Mouse (Mus musculus) lung, adult 18-20 months (tissue): ENCODE results near the gene Mms22l.
"Not testable (repeated sequence)": the region's sequence is repeated elsewhere in the genome, so short reads cannot be mapped to it uniquely, and the experiment has no call there.

Experiments used
- DNase-seq, 2 experiments: peaks; one replicate each; pipeline ENCODE4 v3.0.0; 2022; ENCODE audit warnings: mixed read lengths in 2 of 2

Mms22l gene

DNA sequence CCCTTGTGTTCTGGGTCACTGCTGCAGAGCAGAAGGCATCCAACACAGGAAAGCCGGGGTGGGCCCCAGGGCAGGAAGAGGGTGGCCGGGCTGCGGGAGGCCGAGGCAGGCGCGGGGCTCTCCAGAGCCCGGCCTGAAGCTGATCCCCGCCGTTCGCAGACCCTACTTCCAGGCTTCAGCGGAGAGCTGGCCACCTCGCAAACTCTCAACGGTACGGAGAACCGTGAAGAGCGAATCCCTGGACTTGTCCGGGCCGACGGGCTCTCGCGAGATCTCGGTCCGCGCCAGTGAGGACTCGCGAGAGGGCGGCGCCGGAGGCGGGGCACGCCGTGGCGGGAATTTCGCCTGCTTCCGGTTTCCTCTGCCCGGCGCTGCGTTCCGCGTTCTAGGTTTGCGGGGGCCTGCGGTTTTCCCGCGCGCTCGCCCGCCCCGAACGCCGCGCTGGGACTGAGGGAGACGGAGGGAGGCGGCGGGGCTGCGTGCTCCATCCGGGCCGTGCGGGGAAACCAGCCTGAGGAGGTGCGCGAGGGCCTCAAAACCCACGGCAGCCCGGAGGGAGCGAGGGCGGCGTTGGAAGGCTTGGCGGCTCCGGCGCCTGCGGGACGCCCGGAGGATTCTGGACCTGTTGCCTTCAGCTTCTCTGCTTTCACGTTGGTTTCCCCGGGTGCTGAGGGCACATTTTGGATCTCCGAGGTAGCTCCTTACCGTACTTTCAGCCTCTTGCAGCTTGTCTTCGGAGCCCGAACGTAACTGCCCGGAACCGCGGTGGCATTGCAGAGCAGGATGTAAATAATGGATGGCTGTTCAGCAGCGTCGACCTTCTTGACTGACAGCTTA is at the start of gene Mms22l:
Gene Mms22l, plus strand, starts transcription at position 336 of the 837 bp plus-strand sequence.
- DNase-seq = peak; percentile 90 to 92

DNA sequence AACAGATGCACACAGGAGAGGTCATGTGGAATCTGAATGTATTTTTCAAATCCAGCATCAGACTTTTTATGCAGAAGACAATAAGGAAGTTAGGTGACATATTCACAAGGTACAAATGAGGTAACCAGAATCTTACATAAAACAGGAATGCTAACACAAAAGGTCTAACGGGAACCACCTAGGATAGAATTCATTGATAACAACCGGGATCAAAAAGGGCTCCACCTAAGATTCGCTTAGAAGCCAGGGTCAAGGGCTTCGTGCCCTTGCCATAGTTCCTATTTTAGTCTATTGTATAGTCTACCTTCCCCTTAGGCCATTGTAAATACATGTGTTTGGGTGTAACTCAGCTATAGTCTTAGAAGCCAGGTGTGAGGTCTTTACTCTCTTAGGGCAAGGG is 12.2 kb upstream of the Mms22l start:
- DNase-seq = not testable (repeated sequence)

DNA sequence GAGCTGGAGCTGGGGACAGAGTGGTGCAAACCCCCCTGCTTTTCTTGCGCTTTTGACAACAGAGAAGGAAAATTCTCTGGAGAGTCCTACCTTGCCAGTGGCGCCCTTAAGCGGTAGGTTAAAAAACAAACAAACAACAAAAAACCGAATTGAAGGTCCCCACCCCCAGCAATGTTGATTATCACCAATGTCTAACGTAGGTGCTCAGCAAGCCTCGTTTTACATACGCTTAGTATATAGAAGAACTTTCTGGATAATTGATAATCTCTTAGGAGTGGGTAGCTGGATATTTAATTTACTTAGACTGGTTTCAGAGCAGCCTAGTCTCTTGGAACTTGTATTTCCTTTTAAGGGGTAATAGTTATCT is 685 bp downstream of the Mms22l start:
- no peak for DNase-seq

DNA sequence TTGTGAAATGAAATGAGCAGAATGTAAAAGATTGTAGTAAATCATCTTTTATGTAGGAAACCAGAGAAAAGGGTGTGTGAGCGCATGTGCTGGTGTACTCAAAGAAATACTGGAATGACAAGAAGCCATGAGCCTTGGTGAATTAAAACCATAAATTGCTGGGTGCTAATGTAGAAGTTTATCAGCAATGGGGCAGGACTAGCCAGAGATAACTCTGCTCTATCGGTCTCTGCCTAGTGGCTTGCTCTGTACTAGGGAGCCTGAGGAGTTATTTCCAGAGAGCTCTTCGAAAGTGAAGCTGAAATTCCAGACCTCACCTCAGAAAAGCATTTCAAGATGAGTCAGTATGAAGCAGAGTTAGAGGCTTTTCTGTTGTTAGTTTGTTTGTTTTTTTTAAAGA is 12.9 kb downstream of the Mms22l start:
- no peak for DNase-seq

DNA sequence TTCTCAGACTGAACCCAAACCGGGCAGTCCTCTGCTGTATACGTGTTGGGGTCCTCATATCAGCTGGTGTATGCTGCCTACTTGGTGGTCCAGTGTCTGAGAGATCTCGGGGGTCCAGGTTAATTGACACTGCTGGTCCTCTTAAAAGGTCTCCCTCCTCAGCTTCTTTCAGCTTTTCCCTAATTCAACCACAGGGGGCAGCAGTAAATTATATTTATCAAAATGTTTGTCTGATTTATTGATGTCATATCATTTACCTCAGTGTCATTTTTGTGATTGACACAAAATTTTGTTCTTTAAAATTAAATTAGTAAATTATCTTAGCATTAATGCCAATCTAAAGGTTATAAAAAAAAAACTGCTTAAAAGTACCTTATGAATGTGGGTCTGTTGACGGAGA is 40.7 kb downstream of the Mms22l start:
- DNase-seq = no peak

DNA sequence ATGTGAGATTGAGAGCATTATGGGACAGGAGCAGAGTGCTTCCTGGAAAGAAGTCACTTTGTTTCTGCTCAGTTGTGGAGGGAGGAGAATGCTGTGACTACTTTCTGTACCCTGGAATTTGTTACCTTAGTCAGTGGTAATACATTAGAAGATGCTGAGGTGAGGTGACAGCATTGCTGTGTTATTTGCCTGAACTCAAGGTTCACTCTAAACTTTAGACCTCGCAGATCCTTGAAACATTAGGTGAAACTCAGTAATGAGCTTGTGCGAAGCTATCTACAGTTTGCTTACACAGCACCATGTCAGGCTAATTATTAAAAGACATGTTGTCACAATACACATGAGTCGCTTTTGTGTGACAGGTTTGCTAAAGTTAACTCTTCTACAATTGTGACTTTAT is 47.2 kb downstream of the Mms22l start:
- no peak for DNase-seq

DNA sequence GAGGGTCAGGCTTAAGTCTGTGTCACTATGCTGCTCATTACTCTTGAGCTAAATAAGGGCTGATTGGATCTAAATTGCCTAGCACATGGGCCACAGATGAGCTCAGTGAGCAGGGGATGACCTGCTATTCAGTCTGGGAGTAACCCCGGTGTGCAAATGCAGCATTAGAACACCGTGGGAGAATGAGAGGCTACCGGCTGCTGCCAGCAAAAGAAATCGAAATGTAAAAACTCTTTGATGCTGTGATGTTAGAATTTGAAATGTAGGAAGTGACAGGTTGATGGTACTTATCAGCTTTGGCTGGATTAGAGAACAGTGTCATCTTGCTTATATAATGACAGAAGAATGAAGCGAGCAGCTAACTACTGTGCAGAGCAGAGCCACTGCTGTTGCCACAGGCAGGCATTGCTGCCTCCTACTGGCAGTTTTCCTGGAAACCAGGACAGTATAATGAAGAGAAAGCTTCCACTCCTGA is 48.5 kb downstream of the Mms22l start:
- DNase-seq = no peak

DNA sequence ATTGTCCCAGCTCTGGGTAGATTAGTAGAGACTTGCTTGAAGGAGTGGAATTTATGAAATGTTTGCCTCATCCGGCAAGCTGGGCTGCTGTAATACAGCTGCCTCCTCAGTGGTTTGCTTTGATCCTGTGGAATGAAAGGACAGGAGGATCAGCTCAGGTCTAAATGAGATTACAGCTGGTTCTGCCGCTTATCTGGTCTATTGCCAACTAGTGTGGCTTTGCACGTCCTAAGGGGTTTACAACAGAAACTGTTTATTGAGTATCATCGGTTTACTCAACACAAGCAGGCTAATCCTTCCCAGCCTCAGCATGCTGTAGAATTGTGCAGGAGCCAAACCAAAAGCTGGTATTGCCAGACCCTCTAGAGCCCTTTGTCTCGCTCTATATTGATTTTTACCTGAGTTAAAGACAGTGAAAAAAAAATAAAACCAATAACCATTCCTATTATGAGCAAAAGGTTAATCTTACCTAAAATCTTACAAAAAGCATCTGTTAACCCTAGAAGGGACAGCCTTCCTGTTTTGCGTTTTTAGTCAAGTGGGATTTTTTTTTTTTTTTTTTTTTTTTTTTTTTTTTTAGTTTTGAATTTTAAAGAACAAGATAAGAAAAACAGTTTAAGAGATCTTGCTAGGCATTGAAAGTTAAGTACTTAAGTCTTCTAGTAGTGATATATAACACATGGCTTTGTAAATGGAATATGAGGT is 60.0 kb downstream of the Mms22l start:
- DNase-seq = no peak

DNA sequence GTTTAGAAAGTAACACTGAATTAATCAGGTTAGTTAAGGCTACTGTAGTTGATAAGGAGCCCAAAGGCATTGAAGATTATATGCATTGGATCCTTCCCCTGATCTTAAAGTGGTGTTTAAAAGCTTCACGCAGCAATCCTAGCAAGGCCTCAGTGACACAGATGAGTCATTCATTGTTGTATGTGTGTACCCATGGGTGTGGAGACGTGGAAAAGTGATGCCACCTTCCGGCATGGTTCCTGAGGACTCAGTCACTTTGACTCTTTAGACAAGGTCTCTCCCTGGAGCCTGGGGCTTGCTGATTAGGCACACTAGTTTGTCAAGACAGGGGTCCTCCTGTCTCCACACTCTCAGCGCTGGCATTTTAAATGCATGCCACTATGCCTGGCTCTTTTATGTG is 60.9 kb downstream of the Mms22l start:
- DNase-seq = no peak

DNA sequence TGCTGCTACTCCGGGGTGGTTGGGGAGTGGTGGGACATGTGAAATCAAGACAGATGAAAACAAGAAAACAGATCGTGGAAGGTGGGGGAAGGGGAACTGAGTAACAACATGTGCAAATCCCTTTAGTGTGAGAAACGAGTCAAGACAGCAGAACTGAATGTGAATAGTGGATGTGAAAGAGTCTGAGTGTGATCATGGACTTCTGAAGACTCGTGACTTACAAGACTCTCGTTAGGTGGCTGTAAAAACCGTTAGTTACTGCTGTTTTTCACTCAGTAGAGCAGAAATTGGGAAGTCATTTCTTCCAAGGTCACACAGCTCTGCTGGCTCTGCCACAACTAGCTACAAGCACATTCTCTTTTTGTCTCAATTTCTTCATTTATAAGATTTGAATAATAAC is 71.8 kb downstream of the Mms22l start:
- DNase-seq = no peak

DNA sequence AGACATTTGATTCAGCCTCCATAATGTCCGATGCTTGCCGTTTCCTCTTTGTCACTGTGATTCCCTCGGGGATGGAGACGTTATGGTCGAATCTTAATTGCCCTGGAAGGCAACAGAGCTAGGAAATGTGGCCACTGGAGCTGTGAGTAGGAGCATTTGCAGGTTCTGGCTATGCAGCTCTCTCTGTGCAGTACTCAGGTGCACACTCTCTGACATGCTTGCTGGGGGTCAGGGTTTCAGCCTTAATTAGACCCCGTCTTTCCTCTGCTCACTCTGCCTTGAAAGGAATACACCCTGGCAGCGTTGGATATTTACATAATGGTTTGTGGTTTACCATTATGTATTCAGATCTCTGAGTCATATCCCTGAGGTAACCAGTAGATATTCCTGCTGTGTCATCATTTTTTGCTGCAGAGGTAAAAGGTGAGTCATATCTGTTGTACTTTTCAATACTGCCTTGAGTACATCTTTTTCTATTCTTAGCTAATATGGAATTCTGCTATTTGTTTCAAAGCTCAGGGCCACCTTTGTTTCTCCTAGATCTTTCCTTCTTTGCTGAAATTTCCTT is 72.8 kb downstream of the Mms22l start:
- no peak for DNase-seq

DNA sequence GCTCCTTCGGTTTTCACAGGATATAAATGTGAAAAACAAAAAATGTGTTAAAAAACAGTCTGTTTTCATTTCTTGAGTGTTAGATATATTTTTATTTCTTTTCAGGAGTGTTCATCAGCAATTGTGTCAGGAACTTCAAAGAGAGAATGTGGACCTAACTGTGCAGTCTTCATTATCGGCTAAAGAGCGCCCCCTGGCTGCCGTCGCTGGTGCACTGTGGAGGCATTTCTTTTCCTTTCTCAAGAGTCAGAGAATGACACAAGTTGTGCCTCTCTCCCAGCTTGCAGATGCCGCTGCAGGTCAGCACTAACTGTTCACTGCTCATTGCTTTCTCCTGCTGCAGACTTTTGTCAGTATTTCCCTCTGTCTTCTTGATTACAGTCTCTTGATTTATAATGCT is 78.0 kb downstream of the Mms22l start:
- DNase-seq = peak; percentile 44 to 49

DNA sequence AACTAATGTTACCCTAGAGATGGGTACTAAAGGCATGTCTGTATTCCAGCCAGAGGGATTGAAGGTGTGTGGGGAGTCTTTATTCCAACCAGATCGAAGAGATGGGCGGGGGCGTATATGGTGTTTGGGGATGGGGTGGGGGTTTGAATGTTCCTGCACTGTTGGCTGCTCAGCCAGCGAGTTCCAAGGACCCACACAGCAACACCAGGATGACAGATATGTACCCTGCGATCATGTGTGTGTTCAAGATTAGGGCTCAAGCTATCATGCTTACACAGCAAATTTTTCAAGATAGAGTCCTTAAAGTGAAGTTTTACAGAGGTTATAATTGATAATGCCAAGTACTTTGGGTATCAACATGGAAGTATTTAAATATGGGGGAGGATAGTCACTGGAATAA is 81.3 kb downstream of the Mms22l start:
- no peak for DNase-seq

DNA sequence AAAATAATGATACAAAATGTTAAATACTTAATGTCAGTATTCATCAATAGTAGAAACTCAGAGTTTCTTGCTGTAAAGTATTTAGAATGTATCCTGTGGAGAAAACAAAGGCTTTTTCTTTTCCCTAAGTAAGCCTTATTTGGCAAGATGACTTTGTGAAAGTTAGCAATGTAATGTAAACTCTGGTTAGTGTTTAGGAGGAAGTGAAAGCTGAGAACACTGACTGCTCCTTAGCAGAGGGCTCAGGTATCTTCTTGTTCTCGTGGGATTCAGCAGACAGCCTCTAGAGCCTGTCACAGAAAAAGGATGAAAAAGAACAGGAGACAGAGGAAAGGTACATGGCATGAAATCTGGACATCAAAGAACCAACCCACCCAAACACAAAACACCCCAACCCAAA is 86.0 kb downstream of the Mms22l start:
- DNase-seq = no peak

DNA sequence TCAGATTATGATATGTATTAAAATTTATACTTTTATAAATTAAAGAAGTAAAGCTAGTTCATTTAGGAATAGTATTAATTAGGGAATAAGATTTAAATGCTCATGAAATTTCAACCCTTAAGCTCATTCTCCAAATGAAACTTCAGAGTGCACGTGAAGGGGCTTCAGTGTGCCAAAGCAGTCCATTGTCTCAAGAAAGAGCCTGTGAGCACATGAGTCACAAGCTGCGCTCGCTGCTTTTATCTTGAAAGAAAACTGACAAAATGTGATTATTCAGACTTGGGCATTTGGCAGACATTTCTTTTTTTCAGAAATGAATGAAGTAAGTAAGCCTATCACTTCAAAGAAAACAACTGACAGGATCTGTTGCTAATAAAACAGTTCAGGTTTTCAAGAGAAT is 87.7 kb downstream of the Mms22l start:
- no peak for DNase-seq

DNA sequence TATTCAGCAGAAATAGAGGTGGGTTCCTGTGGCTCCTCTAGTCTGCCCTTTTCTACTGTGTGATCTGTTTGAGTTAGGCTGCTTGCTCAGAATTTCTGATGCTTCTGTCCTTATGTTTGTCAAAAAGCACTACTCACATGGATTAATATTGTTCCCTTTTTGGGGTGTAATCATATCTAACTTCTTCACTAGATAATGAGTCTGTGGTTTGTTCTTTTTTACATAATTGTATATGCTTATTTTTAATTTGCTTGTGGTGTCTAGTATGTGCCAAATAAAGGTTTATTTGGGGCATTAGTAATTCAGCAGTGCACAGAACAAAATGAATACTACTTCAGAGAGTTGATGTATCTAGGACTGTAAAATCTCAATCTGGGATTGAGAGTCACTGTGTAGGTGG is 98.6 kb downstream of the Mms22l start:
- no peak for DNase-seq

DNA sequence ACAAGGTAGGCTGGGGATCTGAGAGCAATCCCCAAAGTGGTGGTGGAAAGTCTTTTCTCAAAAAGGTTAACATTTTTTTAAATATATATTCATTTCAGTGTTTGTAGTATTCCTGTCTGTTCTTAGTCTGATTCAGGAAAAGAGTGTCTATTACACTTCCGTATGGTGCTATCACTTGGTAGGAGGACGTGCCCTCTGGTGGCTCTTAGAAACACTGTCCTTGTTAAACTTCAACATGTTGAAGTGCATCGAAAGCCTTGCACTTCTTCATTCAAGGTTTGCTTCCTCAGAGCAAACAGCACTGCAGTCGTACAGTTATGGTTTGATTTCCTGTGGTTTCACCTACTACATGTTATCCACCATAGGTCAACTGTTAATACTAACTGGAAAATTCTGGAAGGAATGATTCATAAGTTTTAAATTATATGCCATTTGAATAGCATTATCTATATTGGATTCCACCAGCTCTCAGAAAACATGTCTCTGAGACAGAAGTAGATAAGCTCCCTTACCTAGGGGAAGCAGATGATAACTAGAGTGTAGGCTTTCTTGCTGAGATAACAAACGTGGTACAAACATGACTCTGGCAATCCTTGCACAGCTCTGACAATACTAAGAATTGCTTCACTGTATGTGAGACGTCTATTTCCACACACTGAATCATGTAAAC is 100.8 kb downstream of the Mms22l start:
- DNase-seq = no peak

DNA sequence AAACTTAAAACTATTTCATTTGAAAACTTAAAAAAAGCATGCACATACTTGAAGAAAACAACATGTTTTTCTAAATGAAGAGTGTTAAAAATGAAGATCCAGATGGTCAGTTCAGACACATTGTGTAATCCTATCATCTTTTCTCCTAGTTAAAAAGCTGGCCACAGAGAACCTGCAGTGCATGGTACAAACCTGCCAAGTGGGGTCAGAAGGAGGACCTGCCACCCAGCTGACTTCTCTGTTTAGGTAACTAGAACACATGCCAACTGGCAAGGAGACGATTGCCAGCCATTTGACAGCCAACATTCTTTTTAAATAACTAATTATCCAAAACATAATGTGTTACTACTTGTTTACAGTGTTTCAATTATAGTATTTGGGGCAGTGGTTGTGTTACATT is 102.4 kb downstream of the Mms22l start:
- DNase-seq = no peak

DNA sequence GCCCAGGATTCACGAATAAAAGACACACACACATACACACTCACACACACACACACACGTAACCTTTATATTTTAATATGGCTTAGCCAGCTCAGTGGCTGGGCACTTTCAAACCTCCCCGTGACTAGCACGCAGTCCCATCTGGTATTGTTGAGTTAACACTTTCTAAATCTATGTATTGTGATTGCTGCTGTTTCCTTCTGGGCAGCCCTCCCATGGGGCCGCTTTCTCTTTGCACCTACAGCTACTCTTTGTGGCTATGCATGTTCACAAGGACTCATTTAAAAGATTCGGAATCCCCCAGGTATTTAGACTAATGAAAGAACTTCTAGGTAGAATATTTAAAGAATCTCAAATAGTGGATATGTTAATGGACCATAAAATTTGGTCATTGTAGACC is 105.5 kb downstream of the Mms22l start:
- DNase-seq = no peak

DNA sequence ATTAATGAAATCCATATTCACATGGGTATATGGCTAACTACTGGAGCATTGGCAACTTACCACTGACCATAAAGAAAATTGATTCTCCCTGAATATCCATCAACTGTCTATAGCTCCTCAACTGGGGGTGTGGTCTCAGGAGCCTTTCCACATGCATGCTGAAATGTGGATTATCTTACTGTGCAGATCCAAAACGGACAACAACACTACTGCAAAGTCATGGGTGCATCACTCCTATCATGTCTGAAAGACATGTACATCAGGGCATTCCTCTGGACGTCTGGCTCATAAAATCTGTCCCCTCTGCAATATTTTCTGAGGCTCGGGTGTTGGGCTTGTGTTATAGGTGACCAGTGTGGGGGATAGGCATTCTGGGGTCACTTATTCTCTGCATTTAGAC is 112.8 kb downstream of the Mms22l start:
- no peak for DNase-seq

DNA sequence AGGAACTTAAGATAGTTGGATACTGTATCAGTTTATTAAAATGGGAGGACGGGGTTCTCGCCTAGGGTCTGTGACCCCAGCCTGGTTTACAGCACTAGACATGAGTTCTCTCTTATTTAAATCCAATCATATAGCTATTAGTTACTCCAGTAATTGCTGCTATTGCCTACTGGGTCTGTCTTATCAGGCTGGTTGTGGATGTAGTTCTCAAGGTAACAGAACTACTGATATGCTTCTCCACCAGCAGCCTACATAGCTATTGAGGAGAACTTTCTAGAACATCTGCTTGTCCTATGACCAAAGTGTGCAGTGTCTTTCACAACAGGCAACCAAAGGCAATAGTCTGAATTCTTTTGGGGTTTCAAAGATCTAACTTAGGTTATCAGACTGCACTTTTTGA is 113.3 kb downstream of the Mms22l start:
- DNase-seq = no peak

DNA sequence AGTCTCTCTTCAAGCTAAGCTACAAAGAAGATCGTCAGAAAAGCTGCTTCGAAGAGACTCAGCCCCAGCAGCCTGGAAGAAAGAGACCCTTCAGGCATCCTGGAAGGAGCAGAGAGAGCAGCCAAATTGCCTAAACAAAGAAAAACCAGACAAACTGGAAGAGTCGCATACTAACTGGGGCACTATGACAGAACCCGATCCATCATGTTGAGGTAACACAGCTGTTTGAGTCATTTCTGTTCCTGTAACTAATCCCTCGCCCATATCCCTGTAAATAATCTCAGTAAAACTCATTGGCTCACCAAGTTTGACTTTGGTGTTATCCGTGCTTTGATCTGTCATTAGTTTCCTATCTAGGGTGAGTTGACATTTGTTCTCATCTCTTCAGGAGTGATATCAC is 123.8 kb downstream of the Mms22l start:
- no peak for DNase-seq

DNA sequence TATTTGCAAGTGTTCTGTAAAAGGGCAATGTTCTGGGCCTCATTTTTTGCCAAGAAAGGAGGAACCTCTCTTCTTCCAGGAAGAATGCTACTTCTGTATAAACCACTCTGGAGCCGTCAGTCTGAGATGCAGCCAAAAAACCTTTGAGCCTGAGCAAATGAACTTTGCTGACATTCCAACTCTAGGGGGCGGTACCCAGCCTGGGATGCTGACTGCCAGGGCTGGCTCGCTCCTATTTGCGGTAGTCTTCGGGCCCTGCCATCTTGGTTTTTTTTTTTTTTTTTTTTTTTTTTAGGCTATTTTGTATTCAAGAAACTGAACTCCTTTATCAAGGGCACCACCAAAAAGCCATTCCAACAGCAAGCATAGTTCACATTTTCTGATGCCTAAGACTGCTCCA is 124.2 kb downstream of the Mms22l start:
- no peak for DNase-seq
